Mouse (Mus musculus) heart, postnatal 14 days (tissue): ENCODE measurements around the gene Ppp1r27. TPM values are rescaled to one million over a fixed set of nuclear protein-coding genes. Genes with fewer than 3 reads are reported as not detected.
A peak's percentile ranks its signal among the peaks of the same experiment; 100 is the strongest.
"Not testable (repeated sequence)": the region's sequence is repeated elsewhere in the genome, so short reads cannot be mapped to it uniquely, and the experiment has no call there.

ENCODE experiments used
- DNase-seq, 2 experiments: peaks; one replicate each; pipeline ENCODE4 v3.0.0; 2021 to 2022
- intact Hi-C: fragments of 180-260 bp; cut with DNase I; formaldehyde crosslinking; loops from one replicate; pipeline ENCODE4 v1.15.1; 2025
- total RNA-seq, 2 experiments: library from RNA; stranded (reverse); gene quantifications; 2 replicates each; pipeline ENCODE4 v1.2.3; 2021

Ppp1r27 gene
- total RNA-seq, 2 experiments from 2014 or later, result 0.39 TPM; not detected in 1

- no peak for DNase-seq
- intact Hi-C loops, result loop anchor here (5.0 kb wide), 1 partner anchor 136 kb away; the partner anchor contains the start of genes Cenpx and Lrrc45
Observed at GRCm38 (mm10) chr11:120576365-120576981, 25.5 kb upstream of the Ppp1r27 start.

- DNase-seq, result no peak
Observed at GRCm38 (mm10) chr11:120575940-120576339, 25.0 kb upstream of the Ppp1r27 start.

GRCm38 (mm10) chr11:120575046-120575445, 24.1 kb upstream of the Ppp1r27 start:
- intact Hi-C loops, result loop anchor here (5.0 kb wide), 1 partner anchor 137 kb away; the partner anchor contains the start of genes Cenpx and Lrrc45
- DNase-seq, result no peak

More at GRCm38 (mm10) chr11:120575940-120576339, 25.0 kb upstream of the Ppp1r27 start:
- intact Hi-C loops, result loop anchor here (5.0 kb wide), 1 partner anchor 136 kb away; the partner anchor contains the start of genes Cenpx and Lrrc45

DNA sequence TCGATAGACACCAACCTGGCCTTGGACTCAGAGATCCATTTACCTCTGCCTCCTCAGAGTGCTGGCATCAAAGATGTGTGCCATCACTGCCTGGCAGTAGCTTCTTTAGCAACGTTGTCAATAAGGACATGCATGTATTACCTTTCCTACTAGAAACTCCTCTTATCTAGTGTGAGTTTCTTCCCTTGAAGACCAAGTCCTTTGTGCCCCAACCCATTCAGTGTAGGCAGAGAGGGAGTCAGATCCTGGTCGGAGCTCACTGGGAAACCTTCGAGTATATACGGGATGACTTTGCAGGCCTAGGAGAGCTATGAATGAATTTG, 23.3 kb upstream of the Ppp1r27 start:
- DNase-seq, result no peak
- intact Hi-C loops, result no loop called here

DNA sequence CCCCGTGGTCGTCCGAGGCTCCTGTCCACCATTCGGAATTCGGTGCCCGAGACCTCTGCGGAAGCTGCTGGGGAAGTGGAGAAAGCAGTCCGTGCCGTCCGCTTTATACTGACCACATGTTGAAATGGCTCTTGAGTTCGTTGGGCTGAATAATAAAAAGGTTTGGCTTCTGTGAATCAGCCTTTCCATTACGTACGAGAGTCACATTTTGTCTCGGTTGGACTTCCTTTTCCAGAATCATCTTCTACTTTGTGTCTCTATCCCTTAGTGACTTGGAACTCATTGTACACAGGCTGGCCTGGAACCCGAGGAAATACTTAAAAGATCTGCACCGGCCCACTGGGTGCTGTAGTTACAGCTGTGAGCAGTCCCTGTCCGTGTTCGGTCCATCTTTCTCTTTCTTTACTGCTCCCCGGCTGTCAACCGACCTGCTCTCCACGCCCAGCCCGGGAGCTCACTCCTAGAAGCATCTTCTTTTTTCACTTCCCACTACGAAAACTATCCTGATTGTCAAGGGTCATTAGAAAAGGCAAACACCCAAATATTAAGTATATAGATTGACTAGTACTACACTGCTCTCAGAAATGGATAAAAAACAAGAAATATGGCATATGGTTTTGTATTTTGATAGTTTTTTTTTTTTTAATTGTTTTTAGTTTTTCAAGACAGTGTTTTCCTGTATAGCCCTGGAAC, 22.8 kb upstream of the Ppp1r27 start:
- intact Hi-C loops, result no loop called here

DNA sequence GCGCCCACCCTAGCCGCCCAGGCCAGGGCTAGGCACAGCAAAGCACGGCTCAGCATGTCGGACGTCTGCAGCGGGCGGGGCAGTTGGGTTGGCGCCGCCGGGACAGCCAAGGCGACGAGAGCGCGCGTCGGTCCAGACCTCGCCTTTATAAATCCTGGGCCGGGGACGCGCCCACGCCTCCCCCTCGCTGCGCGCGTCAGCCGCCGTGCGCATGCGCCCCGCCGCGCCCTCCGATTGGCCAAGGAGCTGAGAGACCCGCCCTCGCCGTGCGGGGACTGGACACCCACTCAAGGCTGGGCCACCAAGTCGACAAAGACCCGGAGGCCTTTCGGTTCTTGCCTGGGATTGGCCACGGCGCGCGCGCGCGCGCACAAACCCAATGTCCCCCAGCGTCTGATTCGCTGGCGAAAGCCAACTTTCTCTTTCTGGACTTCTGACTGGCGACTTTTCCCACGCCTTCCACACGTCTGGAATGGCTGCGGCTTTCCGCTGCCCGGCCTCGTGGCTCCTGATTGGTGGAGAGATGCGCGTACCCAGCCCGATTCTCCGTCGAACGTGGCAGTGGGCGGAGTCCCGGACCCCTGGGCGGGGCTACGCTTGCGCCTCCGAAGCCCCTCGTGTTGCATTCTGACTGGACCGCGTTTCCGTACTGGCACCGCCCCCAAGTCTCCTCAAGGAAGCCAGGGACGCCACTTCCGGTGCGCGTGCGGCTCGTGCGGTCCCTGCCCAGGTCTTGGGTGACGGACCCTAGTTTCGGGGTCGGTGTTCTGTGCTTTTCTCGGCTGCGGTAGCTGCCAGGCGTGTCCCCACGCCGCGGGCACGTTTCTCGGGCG, 22.0 kb upstream of the Ppp1r27 start, which contains the start of gene P4hb:
Gene P4hb, minus strand, starts transcription at position 502 of the 833 bp plus-strand sequence.
- peak; percentile 100 for DNase-seq
- intact Hi-C loops, result no loop called here

More for the DNA sequence above, 22.8 kb upstream of the Ppp1r27 start:
- DNase-seq, result no peak

GRCm38 (mm10) chr11:120572417-120572751, 21.5 kb upstream of the Ppp1r27 start:
- intact Hi-C loops, result no loop called here
- DNase-seq, result no peak

DNA sequence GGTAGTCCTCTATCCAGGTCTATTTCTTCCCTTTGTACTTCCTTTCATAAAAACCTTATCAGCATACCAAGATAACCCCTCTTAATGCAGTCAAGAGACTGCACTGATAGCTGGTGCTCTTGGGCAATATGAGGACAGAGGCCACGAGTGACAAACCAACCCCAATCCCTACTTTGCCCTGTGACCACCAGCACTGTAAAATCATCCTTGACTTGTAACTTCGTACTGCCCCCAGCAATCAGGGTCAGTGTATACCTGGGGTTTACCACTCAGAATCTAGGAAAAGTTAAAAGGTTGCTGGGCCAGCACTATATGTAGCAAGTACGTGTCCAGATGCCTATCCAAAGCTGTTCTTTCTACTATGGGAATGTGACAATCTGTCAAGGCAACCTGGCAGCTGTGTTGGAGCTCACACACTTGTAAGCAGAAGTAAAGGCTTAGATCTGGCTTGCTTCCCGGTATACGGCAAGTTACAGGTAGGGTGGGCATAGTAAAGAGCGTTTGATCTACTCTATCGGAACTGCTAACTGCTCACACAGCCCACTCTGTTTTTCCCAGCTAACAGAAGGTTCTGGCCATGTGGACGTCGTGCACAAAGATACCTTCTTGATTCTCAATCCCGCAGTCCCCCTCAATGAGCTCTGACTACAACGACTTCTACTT, 21.0 kb upstream of the Ppp1r27 start:
- no peak for DNase-seq
- intact Hi-C loops, result no loop called here

DNA sequence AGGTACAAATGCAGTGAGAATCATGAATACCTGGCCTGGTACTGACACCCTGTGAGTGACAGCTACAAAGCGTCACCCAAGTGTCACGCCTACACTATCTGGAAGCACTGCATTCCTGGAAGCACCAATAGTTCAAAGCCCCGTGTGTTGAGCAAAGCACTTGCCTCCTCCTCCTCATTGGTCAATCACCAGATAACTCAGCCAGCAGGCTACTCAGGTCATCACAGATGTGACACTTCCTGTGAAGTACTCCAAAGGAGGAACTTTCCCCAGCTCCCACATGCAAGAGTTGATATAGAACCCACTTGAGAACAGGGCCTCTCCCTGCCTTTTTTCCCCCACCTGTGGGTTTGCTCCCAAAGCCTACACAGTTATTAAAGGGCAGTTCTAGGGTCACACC, 20.2 kb upstream of the Ppp1r27 start:
- DNase-seq, result no peak
- intact Hi-C loops, result no loop called here

GRCm38 (mm10) chr11:120568324-120568723, 17.4 kb upstream of the Ppp1r27 start:
- DNase-seq, result no peak
- intact Hi-C loops, result no loop called here

DNA sequence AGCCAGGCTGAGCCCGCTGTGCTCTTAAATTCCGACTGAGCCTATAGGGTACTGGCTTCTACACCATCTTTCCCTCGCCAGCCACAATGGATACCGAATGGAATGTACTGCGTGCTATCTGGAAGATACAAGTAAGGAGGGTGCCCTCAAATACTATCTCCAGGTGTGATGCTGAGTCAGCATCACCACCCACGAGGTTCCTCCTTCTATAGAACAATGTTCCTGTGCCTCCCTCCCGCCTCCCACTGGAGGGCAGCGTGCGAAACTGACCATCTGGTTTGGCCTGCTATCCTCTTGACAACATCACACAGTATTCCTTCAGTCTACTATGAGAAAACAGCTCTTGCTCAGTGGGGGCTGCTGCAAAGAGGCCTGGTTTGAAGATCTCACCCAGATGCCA, 14.2 kb upstream of the Ppp1r27 start:
- intact Hi-C loops, result no loop called here
- no peak for DNase-seq

DNA sequence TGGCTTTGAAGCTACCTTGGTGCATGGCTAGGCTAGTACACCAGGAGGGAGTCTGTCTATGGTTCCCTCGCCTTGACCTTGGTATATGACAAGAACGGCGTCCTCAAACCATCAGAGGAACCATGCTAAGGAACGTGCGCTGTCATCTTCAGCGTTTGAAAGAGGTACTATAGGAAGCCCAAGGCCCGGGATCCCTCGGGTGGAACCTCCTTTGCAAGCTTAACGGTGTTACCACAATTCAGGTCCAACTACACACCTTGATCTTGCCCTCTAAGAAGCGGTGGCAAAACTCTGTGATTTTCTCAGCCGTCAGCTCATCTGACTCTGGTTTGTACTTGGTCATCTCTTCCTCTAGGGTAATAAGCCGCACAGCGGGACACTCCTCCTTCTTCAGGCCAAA, 12.0 kb upstream of the Ppp1r27 start:
- intact Hi-C loops, result no loop called here
- DNase-seq, result no peak

DNA sequence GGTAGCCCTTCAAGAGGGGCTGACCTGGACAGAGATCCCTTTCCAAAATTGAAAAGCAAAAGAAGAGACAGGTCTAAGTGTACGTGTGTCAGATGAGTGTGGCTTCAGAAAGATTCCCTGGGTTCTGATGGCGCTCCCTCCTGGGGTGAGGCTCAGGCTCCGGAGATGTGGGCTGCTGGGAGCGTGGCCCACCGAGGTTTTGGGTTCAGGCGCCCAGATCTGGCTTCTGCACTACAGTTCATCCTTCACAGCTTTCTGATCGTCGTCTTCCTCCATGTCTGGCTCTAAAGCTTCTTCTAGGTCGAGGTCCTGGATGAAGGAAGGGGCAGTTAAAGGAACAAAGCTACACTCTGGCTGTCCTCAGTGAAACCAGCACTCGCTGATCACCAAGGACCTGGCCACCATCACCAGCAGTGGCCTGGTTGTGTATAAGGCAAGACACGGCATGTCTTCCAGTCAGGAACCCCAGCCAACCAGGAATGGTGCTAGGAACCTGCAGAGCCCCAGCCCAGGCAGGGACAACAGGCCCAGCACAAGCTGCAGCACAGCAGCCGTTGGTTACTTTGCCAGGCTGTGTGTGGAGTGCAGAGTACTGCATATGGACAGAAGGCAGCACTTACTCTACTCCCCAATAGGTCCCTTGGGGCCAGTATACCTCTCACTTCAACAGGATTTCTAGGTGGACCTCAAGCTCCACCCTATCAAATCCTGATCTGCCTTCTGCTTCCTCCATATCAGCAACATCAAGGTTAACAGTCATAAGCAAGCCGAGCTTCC, 10.2 kb upstream of the Ppp1r27 start:
- no peak for DNase-seq
- intact Hi-C loops, result no loop called here

DNA sequence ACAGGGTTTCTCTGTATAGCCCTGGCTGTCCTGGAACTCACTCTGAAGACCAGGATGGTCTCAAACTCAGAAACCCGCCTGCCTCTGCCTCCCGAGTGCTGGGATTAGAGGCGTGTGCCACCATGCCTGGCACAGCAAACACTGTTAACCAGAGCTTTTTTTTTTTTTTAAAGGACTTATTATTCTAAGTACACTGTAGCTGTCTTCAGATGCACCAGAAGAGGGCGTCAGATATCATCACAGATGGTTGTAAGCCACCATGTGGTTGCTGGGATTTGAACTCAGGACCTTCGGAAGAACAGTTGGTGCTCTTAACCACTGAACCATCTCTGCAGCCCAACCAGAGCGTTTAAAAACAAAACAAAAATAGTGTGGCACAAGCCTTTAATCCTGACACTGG, 7.9 kb upstream of the Ppp1r27 start:
- intact Hi-C loops, DNase-seq: not testable (repeated sequence)

DNA sequence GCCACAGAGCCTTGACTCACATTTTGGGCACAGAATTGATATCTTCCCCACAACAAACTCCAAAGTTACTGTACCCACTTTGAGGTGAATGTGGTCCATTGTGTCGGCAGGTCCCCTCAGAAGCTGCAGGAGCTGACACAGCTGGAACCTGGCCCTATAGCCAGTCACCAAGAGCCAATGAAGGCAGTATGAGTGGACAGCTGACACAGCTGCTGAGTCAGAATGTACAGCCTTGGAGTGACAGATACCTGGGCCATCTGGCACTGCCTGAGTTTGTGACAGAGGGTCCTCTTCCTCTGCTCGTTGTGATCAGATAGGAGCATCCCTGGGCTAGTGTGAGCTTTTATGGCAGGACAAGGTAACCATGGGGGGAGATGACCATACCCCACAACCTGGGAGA, 4.3 kb upstream of the Ppp1r27 start:
- intact Hi-C loops, result no loop called here
- no peak for DNase-seq

DNA sequence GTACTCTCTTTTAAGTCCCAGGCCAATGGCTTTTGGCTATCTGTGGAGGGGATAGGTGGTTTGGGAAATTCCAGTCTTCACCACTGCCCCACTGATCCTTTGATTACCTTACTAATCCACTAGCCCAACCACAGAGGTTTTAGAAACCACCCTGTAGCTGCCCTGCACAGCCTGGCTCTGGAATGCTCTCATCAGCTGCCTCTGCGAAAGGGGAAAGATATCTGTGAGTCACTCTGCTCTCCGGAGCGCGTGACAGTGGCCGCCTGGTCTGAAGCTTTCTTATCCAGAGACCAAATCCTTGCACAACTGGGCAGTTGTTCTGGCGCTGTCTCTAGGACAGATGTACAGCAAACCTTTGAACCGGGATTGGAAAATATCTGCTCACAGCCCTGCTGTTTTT, 3.9 kb upstream of the Ppp1r27 start:
- DNase-seq, result no peak
- intact Hi-C loops, result no loop called here

DNA sequence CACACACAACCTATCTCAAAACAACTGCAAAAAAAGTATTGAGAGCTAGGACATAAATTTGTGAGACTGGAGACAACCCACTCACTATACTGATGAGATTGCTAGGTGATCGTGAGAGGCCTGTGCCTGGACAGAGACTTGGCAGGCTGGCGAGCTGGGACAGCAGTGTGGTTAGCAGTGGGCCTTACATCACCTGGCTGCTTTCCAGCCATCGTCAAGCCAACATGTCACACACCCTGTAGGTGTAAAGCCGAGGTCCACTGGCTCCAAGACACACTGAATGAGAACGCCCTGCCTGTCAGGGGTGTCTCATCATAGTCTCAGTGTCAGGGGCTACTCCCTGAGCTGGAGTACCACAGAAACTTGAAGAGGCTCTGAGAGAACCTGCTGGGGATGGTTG, 1.8 kb upstream of the Ppp1r27 start:
- no peak for DNase-seq
- intact Hi-C loops, result no loop called here

DNA sequence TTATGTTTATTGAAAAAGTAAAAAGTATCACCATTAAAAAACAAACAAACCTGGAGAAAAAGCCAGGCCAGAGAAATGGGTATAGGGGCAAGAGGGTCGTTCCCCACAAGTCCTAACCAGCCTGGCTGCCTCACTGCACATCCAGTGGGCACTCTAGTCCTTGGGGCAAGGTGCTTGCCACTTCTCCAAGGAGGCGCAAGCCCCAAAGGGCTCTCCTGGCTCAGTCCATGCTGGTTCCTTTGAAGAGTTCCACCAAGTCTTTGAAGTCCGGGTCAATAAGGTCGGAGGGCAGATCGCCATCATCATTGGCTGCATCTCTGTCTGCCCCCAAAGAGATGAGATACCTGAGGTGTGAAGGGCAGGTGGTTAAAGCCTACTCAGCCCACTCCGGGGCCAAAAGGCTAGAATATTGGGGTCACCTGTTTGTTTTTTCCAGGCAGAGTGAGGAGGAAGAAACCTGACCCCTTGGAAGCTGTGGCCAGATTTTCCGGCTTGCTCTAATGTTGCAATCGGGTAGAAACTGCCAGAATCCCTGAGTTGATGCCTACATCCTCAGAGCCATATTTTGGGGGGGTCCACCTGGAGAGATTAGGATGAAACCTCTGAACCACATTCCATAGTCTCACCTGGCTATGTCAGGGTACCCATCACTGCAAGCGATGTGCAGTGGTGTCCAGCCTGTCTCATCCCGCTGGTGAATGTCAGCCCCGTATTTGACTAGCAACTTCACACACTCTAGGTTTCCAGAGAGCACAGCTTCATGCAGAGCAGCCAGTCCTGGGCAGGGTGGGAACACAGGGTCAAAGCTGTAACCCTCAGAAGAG, 734 bp downstream of the Ppp1r27 start:
- no peak for DNase-seq
- intact Hi-C loops, result loop anchor here (2.0 kb wide), 1 partner anchor 29 kb away; no protein-coding TSS in a partner anchor
